Mouse (Mus musculus): ENCODE measurements around the gene Btg4.

Gene Btg4

DNA sequence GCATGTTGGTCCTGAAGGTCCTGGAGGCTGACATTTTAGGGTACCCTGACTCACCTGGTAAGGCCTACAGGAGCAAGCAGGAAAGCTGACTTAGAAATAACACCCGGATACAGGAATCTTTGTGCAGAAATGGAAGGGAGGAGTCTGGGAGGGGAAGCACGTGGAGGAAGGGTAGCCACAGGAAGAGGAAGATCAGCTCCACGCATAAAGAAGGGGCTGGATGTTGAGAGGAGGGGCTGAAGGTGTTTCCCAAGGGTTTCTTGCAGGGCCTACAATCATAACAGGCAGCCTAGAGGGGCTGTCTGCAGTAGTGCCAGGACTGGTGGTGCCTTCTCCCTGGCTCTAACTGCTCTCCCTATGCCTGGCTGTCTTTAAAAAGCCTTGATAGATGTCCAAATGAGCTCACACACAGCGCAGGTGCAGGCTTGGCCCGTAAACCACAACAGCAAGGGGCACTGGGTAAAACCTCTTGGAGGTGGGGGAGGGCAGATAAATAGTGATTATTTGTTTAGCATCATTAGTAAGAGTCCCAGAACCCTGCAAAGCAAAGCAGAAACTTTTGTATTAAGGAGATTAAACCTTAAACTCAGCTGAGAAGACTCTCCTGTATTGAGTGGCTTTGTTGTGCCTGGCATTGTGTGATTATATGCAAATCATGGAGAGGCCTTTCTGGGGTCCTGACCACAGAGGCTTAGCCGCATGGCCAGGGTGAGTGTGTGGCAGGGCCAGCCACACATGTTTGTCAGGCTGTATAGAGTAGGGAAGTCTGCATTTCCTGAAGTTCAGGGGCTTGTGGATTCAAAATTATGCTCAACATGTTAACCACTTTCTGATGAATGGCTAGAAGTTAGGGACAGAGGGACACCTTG, 104.8 kb downstream of the Btg4 start, which contains the start of gene Gm32742:
Gm32742 (minus strand) TSS at position 206 of the 869 bp plus-strand sequence.
- no peak for DNase-seq (ENCODE audit: extremely low spot score, low spot score)

- DNase-seq (ENCODE audit: extremely low spot score, low spot score) = no peak
Measured at GRCm38 (mm10) chr9:51167954-51168353, 107.3 kb downstream of the Btg4 start.

DNA sequence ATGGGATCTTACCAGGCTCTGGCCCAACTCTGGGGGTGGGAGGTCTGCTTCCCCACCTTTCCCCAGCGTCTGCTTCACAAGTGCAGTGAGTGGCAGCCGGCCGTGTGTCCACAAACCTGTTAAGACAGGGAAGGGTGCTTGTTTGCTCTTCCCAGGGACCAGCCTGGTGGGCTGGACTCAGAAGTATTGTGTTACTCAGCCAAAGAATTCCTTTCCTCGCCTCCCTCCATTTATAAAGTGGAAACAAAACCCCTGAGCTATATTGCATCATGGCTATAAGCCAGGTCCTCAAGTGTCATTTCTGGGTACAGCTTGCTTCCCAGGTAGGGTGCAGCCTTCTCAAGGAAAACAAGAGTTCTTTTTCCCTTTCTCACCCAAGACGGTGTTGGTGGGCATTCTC, 108.0 kb downstream of the Btg4 start:
- DNase-seq (ENCODE audit: extremely low spot score, low spot score) = no peak

DNA sequence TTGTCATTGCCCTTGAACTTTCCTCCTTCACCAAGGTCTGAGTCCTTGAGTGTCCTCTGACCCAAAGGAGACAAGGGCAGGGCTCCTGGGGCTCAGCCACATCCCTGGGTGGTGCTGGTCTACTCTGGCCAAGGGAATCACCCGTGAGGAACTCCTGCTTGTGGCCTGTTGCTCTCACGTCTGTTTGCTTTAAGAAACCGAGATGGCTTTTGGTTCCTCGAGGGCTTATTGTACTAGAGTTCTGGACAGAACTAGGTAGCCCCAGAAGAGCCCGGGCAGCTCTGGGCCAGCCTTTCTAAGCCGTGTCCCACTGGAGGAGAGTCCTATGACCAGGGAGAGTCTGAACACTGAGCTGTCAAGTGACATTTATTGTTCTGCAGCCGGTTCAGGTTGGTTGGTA, 108.4 kb downstream of the Btg4 start:
- no peak for DNase-seq (ENCODE audit: extremely low spot score, low spot score)

Data from neural tube, embryonic 10.5 days (tissue).